Mouse (Mus musculus): ENCODE measurements around the gene R3hdm2. TPM values are rescaled to one million over a fixed set of nuclear protein-coding genes. Genes with fewer than 3 reads are reported as not detected.

R3hdm2 gene
- polyA plus RNA-seq, 1 experiment from 2014 or later: 33.8 TPM

GRCm38 (mm10) chr10:127541510-127541909 lies 161.4 kb downstream of the R3hdm2 start:
- no peak overlapping the region for H3K4me2 ChIP-seq
- H3K27ac ChIP-seq (ENCODE audit: low read depth): no peak overlapping the region
- WGBS: 88% methylated on average over 8 of the region's 8 CpGs
- peaks cover 6% of the 10 kb centered on the region for H3K27me3 ChIP-seq (ENCODE audit: insufficient read depth, low read length)
- peaks cover 76% of the 10 kb centered on the region for H3K36me3 ChIP-seq (ENCODE audit: insufficient read depth)
- H3K4me3 ChIP-seq (ENCODE audit: low read depth, low read length): no peak overlapping the region
- ATAC-seq (ENCODE audit: insufficient read depth) (no peak), DNase-seq (no peak)
- H3K9ac ChIP-seq: no peak overlapping the region
- H3K9me3 ChIP-seq (ENCODE audit: low read depth, low read length): no peaks in the 10 kb centered on the region
- TF ChIP-seq CTCF (IDR thresholded peaks at IDR 0.05; ENCODE audit: low read depth): no peak
- H3K4me1 ChIP-seq (ENCODE audit: insufficient read depth): no peaks in the 10 kb centered on the region

DNA sequence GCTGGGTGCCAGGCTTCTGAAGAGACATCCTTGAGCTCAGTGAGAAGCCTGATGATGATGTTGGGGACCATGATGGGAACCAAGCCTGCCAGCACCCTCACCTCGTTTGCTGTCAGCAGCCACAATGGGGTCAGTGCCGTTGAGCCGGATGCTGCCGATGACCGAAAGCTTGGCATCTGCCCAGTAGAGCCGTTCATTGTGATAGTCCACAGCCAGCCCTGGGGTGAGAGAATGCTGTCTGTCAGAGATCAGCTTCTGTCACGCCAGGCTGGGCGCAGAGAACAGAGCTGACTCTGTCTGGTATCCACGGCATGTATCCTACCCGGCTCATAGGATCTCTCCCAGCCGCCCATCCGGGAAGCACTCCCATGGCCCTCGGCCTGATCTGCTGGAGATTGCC lies 162.0 kb downstream of the R3hdm2 start:
- H3K36me3 ChIP-seq (ENCODE audit: insufficient read depth): peaks cover 82% of the 10 kb centered on the region
- no peaks in the 10 kb centered on the region for H3K9me3 ChIP-seq (ENCODE audit: low read depth, low read length)
- WGBS: 88% methylated on average over 13 of the region's 13 CpGs
- no peak for DNase-seq
- H3K27me3 ChIP-seq (ENCODE audit: insufficient read depth, low read length): peaks cover under 1% of the 10 kb centered on the region; the same call in 1 of the 2 replicates
- H3K4me2 ChIP-seq: no peak overlapping the region
- ATAC-seq (ENCODE audit: insufficient read depth): no peak
- H3K27ac ChIP-seq (ENCODE audit: low read depth): no peak overlapping the region
- no peak for TF ChIP-seq CTCF (IDR thresholded peaks at IDR 0.05; ENCODE audit: low read depth)
- H3K9ac ChIP-seq: no peak overlapping the region
- no peaks in the 10 kb centered on the region for H3K4me1 ChIP-seq (ENCODE audit: insufficient read depth)
- no peak overlapping the region for H3K4me3 ChIP-seq (ENCODE audit: low read depth, low read length)

- DNase-seq (no peak), ATAC-seq (ENCODE audit: insufficient read depth) (no peak)
- Histone ChIP-seq H3K27ac (ENCODE audit: low read depth) (no peak overlapping the region), H3K4me3 (ENCODE audit: low read depth, low read length) (no peak overlapping the region), H3K4me1 (ENCODE audit: insufficient read depth) (no peaks in the 10 kb centered on the region), H3K27me3 (ENCODE audit: insufficient read depth, low read length) (no peaks in the 10 kb centered on the region), H3K9me3 (ENCODE audit: low read depth, low read length) (no peaks in the 10 kb centered on the region), H3K36me3 (ENCODE audit: insufficient read depth) (peaks cover 88% of the 10 kb centered on the region), H3K9ac (no peak overlapping the region), H3K4me2 (no peak overlapping the region)
- no peak for TF ChIP-seq CTCF (IDR thresholded peaks at IDR 0.05; ENCODE audit: low read depth)
- 53% methylated on average over 6 of the region's 6 CpGs for WGBS
Observed at GRCm38 (mm10) chr10:127542720-127543119, 162.6 kb downstream of the R3hdm2 start.

DNA sequence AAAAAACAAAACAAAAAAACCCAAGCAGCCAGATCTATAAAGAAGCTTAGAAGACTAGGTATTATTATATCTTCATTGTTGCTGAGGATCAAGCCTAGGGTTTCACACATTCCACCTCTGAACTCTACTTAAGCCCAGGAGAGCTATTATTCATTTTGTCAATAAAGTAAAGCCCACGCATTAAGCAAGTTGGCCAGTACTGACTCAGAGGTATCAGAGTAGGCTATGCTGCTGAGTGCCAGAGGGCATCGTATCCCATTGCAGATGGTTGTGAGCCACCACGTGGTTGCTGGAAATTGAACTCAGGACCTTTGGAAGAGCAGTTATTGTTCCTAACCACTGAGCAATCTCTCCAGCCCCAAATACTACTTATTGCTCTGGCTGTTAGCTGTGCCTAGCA lies 163.8 kb downstream of the R3hdm2 start:
- Histone ChIP-seq H3K4me1 (ENCODE audit: insufficient read depth) (no peaks in the 10 kb centered on the region), H3K36me3 (ENCODE audit: insufficient read depth) (peaks cover 93% of the 10 kb centered on the region), H3K27ac (ENCODE audit: low read depth) (no peak overlapping the region), H3K27me3 (ENCODE audit: insufficient read depth, low read length) (no peaks in the 10 kb centered on the region), H3K9me3 (ENCODE audit: low read depth, low read length) (no peaks in the 10 kb centered on the region), H3K9ac (no peak overlapping the region), H3K4me2 (no peak overlapping the region), H3K4me3 (ENCODE audit: low read depth, low read length) (no peak overlapping the region)
- DNase-seq (no peak), ATAC-seq (ENCODE audit: insufficient read depth) (no peak)
- TF ChIP-seq CTCF (IDR thresholded peaks at IDR 0.05; ENCODE audit: low read depth): no peak
- WGBS: 74% methylated on average over 3 of the region's 3 CpGs

GRCm38 (mm10) chr10:127544375-127544774 lies 164.2 kb downstream of the R3hdm2 start:
- H3K9me3 ChIP-seq (ENCODE audit: low read depth, low read length): no peaks in the 10 kb centered on the region
- DNase-seq: no peak
- TF ChIP-seq CTCF (IDR thresholded peaks at IDR 0.05; ENCODE audit: low read depth): no peak
- H3K27ac ChIP-seq (ENCODE audit: low read depth): no peak overlapping the region
- H3K4me3 ChIP-seq (ENCODE audit: low read depth, low read length): no peak overlapping the region
- 87% methylated on average over 20 of the region's 20 CpGs for WGBS
- no peak overlapping the region for H3K4me2 ChIP-seq
- no peak for ATAC-seq (ENCODE audit: insufficient read depth)
- H3K9ac ChIP-seq: no peak overlapping the region
- peaks cover 93% of the 10 kb centered on the region for H3K36me3 ChIP-seq (ENCODE audit: insufficient read depth)
- no peaks in the 10 kb centered on the region for H3K27me3 ChIP-seq (ENCODE audit: insufficient read depth, low read length)
- H3K4me1 ChIP-seq (ENCODE audit: insufficient read depth): no peaks in the 10 kb centered on the region

GRCm38 (mm10) chr10:127546505-127546904 lies 166.4 kb downstream of the R3hdm2 start:
- TF ChIP-seq CTCF (IDR thresholded peaks at IDR 0.05; ENCODE audit: low read depth): peak; percentile 51
- H3K4me2 ChIP-seq: no peak overlapping the region
- 85% methylated on average over 7 of the region's 7 CpGs for WGBS
- no peaks in the 10 kb centered on the region for H3K9me3 ChIP-seq (ENCODE audit: low read depth, low read length)
- no peaks in the 10 kb centered on the region for H3K27me3 ChIP-seq (ENCODE audit: insufficient read depth, low read length)
- no peaks in the 10 kb centered on the region for H3K4me1 ChIP-seq (ENCODE audit: insufficient read depth)
- H3K36me3 ChIP-seq (ENCODE audit: insufficient read depth): peaks cover 96% of the 10 kb centered on the region
- DNase-seq (peak; percentile 46), ATAC-seq (ENCODE audit: insufficient read depth) (no peak)
- H3K9ac ChIP-seq: no peak overlapping the region
- no peak overlapping the region for H3K4me3 ChIP-seq (ENCODE audit: low read depth, low read length)
- no peak overlapping the region for H3K27ac ChIP-seq (ENCODE audit: low read depth)

DNA sequence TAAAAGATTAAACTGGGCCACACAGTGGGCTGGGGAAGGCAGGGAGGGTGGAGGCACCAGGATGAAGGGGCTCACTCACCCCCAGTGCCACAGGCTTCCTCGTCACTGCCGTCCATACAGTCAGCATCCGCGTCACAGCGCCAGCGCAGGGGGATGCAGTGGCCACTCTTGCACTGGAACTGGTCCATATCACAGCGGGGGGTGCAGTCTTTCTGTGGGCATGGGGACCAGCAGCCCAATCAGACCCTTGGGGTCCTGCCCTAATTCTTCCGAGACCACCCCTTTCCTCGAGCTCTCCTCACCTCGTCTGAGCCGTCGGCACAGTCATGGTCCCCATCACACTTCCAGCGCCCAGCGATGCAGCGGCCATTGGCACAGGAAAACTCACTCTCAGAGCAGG lies 168.1 kb downstream of the R3hdm2 start:
- Histone ChIP-seq H3K9ac (no peak overlapping the region), H3K36me3 (ENCODE audit: insufficient read depth) (peaks cover 95% of the 10 kb centered on the region), H3K4me3 (ENCODE audit: low read depth, low read length) (no peak overlapping the region), H3K27ac (ENCODE audit: low read depth) (no peak overlapping the region), H3K4me1 (ENCODE audit: insufficient read depth) (no peaks in the 10 kb centered on the region), H3K9me3 (ENCODE audit: low read depth, low read length) (no peaks in the 10 kb centered on the region), H3K4me2 (no peak overlapping the region), H3K27me3 (ENCODE audit: insufficient read depth, low read length) (no peaks in the 10 kb centered on the region)
- TF ChIP-seq CTCF (IDR thresholded peaks at IDR 0.05; ENCODE audit: low read depth): no peak
- DNase-seq: no peak
- ATAC-seq (ENCODE audit: insufficient read depth): no peak
- WGBS: 94% methylated on average over 15 of the region's 15 CpGs

Other genes starting within 250 kb of the R3hdm2 start
- gene B4galnt1, start 215.1 kb upstream of the R3hdm2 start, polyA plus RNA-seq (2014; fragmentation: Nextera tagmentation; extraction: Ambion mirVana): 2.9 and 4.4 TPM in 2 replicates
- 0.09 and 0.27 TPM in 2 replicates for gene Slc26a10, start 199.7 kb upstream of the R3hdm2 start, polyA plus RNA-seq (2014; fragmentation: Nextera tagmentation; extraction: Ambion mirVana)
- 45.8 and 48.7 TPM in 2 replicates for gene Arhgef25, start 190.2 kb upstream of the R3hdm2 start, polyA plus RNA-seq (2014; fragmentation: Nextera tagmentation; extraction: Ambion mirVana)
- gene Dtx3, start 184.6 kb upstream of the R3hdm2 start, polyA plus RNA-seq (2014; fragmentation: Nextera tagmentation; extraction: Ambion mirVana): 81.4 and 92.4 TPM in 2 replicates
- 17.8 and 21.0 TPM in 2 replicates for gene Pip4k2c, start 168.7 kb upstream of the R3hdm2 start, polyA plus RNA-seq (2014; fragmentation: Nextera tagmentation; extraction: Ambion mirVana)
- 0.64 and 1.0 TPM in 2 replicates for gene Kif5a, start 117.0 kb upstream of the R3hdm2 start, polyA plus RNA-seq (2014; fragmentation: Nextera tagmentation; extraction: Ambion mirVana)
- 158 and 160 TPM in 2 replicates for gene Dctn2, start 114.0 kb upstream of the R3hdm2 start, polyA plus RNA-seq (2014; fragmentation: Nextera tagmentation; extraction: Ambion mirVana)
- 19.1 and 19.4 TPM in 2 replicates for gene Mbd6, start 91.3 kb upstream of the R3hdm2 start, polyA plus RNA-seq (2014; fragmentation: Nextera tagmentation; extraction: Ambion mirVana)
- gene Mars, start 68.5 kb upstream of the R3hdm2 start, polyA plus RNA-seq (2014; fragmentation: Nextera tagmentation; extraction: Ambion mirVana): 128 and 132 TPM in 2 replicates
- gene Arhgap9, start 58.4 kb upstream of the R3hdm2 start, polyA plus RNA-seq (2014; fragmentation: Nextera tagmentation; extraction: Ambion mirVana): 3.2 and 4.2 TPM in 2 replicates
- gene Gli1, start 38.4 kb upstream of the R3hdm2 start, polyA plus RNA-seq (2014; fragmentation: Nextera tagmentation; extraction: Ambion mirVana): 14.7 and 16.9 TPM in 2 replicates
- 0.04 TPM in 1 of 2 replicates, not detected in the other for gene Inhbe, start 25.9 kb upstream of the R3hdm2 start, polyA plus RNA-seq (2014; fragmentation: Nextera tagmentation; extraction: Ambion mirVana)
- not detected in 2 replicates for gene Inhbc, start 9.9 kb upstream of the R3hdm2 start, polyA plus RNA-seq (2014; fragmentation: Nextera tagmentation; extraction: Ambion mirVana)
- gene Stac3, start 121.4 kb downstream of the R3hdm2 start, polyA plus RNA-seq (2014; fragmentation: Nextera tagmentation; extraction: Ambion mirVana): 0.12 TPM in 1 of 2 replicates, not detected in the other
- gene Ndufa4l2, start 134.6 kb downstream of the R3hdm2 start, polyA plus RNA-seq (2014; fragmentation: Nextera tagmentation; extraction: Ambion mirVana): 36.4 and 44.9 TPM in 2 replicates
- 99.6 and 101 TPM in 2 replicates for gene Shmt2, start 142.1 kb downstream of the R3hdm2 start, polyA plus RNA-seq (2014; fragmentation: Nextera tagmentation; extraction: Ambion mirVana)
- 0.14 and 0.22 TPM in 2 replicates for gene Nxph4, start 154.2 kb downstream of the R3hdm2 start, polyA plus RNA-seq (2014; fragmentation: Nextera tagmentation; extraction: Ambion mirVana)
- gene Lrp1, start 240.8 kb downstream of the R3hdm2 start, polyA plus RNA-seq (2014; fragmentation: Nextera tagmentation; extraction: Ambion mirVana): 68.7 and 73.0 TPM in 2 replicates